Mouse (Mus musculus): Measurements from ENCODE around the gene Nova2. TPM values are rescaled to one million over a fixed set of nuclear protein-coding genes. Genes with fewer than 3 reads are reported as not detected.

Gene Nova2
- polyA plus RNA-seq, 1 experiment: not detected

GRCm38 (mm10) chr7:18942815-18943214, 17.1 kb downstream of the Nova2 start:
- H3K4me1 ChIP-seq (ENCODE audit: control insufficient read depth, insufficient read depth, low read length): peaks cover 27% of the 10 kb centered on the region
- H3K27ac ChIP-seq (ENCODE audit: insufficient read depth, low read depth, low read length): no peak overlapping the region
- H3K4me3 ChIP-seq (ENCODE audit: insufficient read depth, low read depth, low read length): no peak overlapping the region
- TF ChIP-seq CTCF (IDR thresholded peaks at IDR 0.05; ENCODE audit: insufficient read depth, low read depth, low read length) (no peak), POLR2A (IDR thresholded peaks at IDR 0.05; ENCODE audit: insufficient read depth, low read depth, low read length) (no peak)
- WGBS: 37% methylated on average over 9 of the region's 9 CpGs

- 40% methylated on average over 6 of the region's 6 CpGs for WGBS
- Histone ChIP-seq H3K4me3 (ENCODE audit: insufficient read depth, low read depth, low read length) (no peak overlapping the region), H3K4me1 (ENCODE audit: control insufficient read depth, insufficient read depth, low read length) (peaks cover 40% of the 10 kb centered on the region), H3K27ac (ENCODE audit: insufficient read depth, low read depth, low read length) (peak overlapping the region; percentile 32)
- no peak for TF ChIP-seq CTCF (IDR thresholded peaks at IDR 0.05; ENCODE audit: insufficient read depth, low read depth, low read length)
- TF ChIP-seq POLR2A (IDR thresholded peaks at IDR 0.05; ENCODE audit: insufficient read depth, low read depth, low read length): no peak
Measured at GRCm38 (mm10) chr7:18948151-18948550, 22.5 kb downstream of the Nova2 start.

GRCm38 (mm10) chr7:18949781-18950522, 24.3 kb downstream of the Nova2 start:
- 10% methylated on average over 12 of the region's 12 CpGs for WGBS
- Histone ChIP-seq H3K27ac (ENCODE audit: insufficient read depth, low read depth, low read length) (peak overlapping the region; percentile 81), H3K4me1 (ENCODE audit: control insufficient read depth, insufficient read depth, low read length) (peaks cover 30% of the 10 kb centered on the region), H3K4me3 (ENCODE audit: insufficient read depth, low read depth, low read length) (no peak overlapping the region)
- TF ChIP-seq POLR2A (IDR thresholded peaks at IDR 0.05; ENCODE audit: insufficient read depth, low read depth, low read length): no peak
- TF ChIP-seq CTCF (IDR thresholded peaks at IDR 0.05; ENCODE audit: insufficient read depth, low read depth, low read length): no peak

GRCm38 (mm10) chr7:18950523-18951315, 25.0 kb downstream of the Nova2 start:
- TF ChIP-seq POLR2A (IDR thresholded peaks at IDR 0.05; ENCODE audit: insufficient read depth, low read depth, low read length) (no peak), CTCF (IDR thresholded peaks at IDR 0.05; ENCODE audit: insufficient read depth, low read depth, low read length) (no peak)
- H3K27ac ChIP-seq (ENCODE audit: insufficient read depth, low read depth, low read length): peak overlapping the region; percentile 81
- no peak overlapping the region for H3K4me3 ChIP-seq (ENCODE audit: insufficient read depth, low read depth, low read length)
- 19% methylated on average over 18 of the region's 18 CpGs for WGBS
- H3K4me1 ChIP-seq (ENCODE audit: control insufficient read depth, insufficient read depth, low read length): peaks cover 30% of the 10 kb centered on the region

- Histone ChIP-seq H3K27ac (ENCODE audit: insufficient read depth, low read depth, low read length) (no peak overlapping the region), H3K4me1 (ENCODE audit: control insufficient read depth, insufficient read depth, low read length) (peaks cover 30% of the 10 kb centered on the region), H3K4me3 (ENCODE audit: insufficient read depth, low read depth, low read length) (no peak overlapping the region)
- WGBS: 46% methylated on average over 15 of the region's 15 CpGs
- TF ChIP-seq CTCF (IDR thresholded peaks at IDR 0.05; ENCODE audit: insufficient read depth, low read depth, low read length): no peak
- TF ChIP-seq POLR2A (IDR thresholded peaks at IDR 0.05; ENCODE audit: insufficient read depth, low read depth, low read length): no peak
Measured at GRCm38 (mm10) chr7:18951397-18951796, 25.7 kb downstream of the Nova2 start.

- H3K4me1 ChIP-seq (ENCODE audit: control insufficient read depth, insufficient read depth, low read length): peaks cover 38% of the 10 kb centered on the region
- 4% methylated on average over 106 of the region's 107 CpGs for WGBS
- H3K4me3 ChIP-seq (ENCODE audit: insufficient read depth, low read depth, low read length): peak overlapping the region; percentile 40
- TF ChIP-seq POLR2A (IDR thresholded peaks at IDR 0.05; ENCODE audit: insufficient read depth, low read depth, low read length) (no peak), CTCF (IDR thresholded peaks at IDR 0.05; ENCODE audit: insufficient read depth, low read depth, low read length) (no peak)
- no peak overlapping the region for H3K27ac ChIP-seq (ENCODE audit: insufficient read depth, low read depth, low read length)
Measured at GRCm38 (mm10) chr7:18957569-18958383, 32.1 kb downstream of the Nova2 start.

GRCm38 (mm10) chr7:18958384-18958766, 32.7 kb downstream of the Nova2 start:
- H3K27ac ChIP-seq (ENCODE audit: insufficient read depth, low read depth, low read length): no peak overlapping the region
- 32% methylated on average over 21 of the region's 21 CpGs for WGBS

GRCm38 (mm10) chr7:18959446-18959845, 33.8 kb downstream of the Nova2 start:
- H3K4me3 ChIP-seq (ENCODE audit: insufficient read depth, low read depth, low read length): no peak overlapping the region
- H3K27ac ChIP-seq (ENCODE audit: insufficient read depth, low read depth, low read length): no peak overlapping the region

More at GRCm38 (mm10) chr7:18958384-18958766, 32.7 kb downstream of the Nova2 start:
- TF ChIP-seq POLR2A (IDR thresholded peaks at IDR 0.05; ENCODE audit: insufficient read depth, low read depth, low read length): no peak
- TF ChIP-seq CTCF (IDR thresholded peaks at IDR 0.05; ENCODE audit: insufficient read depth, low read depth, low read length): no peak
- Histone ChIP-seq H3K4me3 (ENCODE audit: insufficient read depth, low read depth, low read length) (peak overlapping the region; percentile 40), H3K4me1 (ENCODE audit: control insufficient read depth, insufficient read depth, low read length) (peaks cover 43% of the 10 kb centered on the region)

More at GRCm38 (mm10) chr7:18959446-18959845, 33.8 kb downstream of the Nova2 start:
- WGBS: 61% methylated on average over 8 of the region's 8 CpGs
- TF ChIP-seq CTCF (IDR thresholded peaks at IDR 0.05; ENCODE audit: insufficient read depth, low read depth, low read length) (no peak), POLR2A (IDR thresholded peaks at IDR 0.05; ENCODE audit: insufficient read depth, low read depth, low read length) (no peak)
- H3K4me1 ChIP-seq (ENCODE audit: control insufficient read depth, insufficient read depth, low read length): peaks cover 51% of the 10 kb centered on the region
